Mouse (Mus musculus): ENCODE results near the gene Rnf151.

Gene Rnf151

DNA sequence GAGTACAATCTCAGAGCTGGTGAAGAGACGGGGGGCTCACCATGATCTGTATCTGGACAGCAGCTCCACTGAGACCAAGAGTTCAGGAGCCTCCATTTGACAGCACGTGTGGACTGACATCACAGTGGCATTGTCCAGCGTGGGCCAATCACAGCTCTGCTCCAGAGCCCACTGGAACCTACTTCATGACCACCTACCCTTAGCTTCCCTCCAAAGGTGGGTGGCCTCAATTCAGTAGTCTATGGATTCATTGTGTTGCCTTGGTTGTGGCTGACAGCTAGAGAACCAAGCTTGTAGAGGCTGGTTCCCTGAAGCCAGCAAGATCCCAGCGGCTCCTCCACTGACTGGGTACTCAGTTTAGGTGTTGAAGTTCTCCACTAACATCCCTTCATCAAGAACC lies at the start of gene Rnf151, which contains the start of gene Rps2:
Gene Rnf151 (minus strand): TSS at position 121 of the 400 bp plus-strand sequence.
Gene Rps2 (plus strand): TSS at position 174 of the 400 bp plus-strand sequence.
- no peak for DNase-seq

GRCm38 (mm10) chr17:24766266-24766875 lies 48.5 kb upstream of the Rnf151 start:
- no peak for DNase-seq

DNA sequence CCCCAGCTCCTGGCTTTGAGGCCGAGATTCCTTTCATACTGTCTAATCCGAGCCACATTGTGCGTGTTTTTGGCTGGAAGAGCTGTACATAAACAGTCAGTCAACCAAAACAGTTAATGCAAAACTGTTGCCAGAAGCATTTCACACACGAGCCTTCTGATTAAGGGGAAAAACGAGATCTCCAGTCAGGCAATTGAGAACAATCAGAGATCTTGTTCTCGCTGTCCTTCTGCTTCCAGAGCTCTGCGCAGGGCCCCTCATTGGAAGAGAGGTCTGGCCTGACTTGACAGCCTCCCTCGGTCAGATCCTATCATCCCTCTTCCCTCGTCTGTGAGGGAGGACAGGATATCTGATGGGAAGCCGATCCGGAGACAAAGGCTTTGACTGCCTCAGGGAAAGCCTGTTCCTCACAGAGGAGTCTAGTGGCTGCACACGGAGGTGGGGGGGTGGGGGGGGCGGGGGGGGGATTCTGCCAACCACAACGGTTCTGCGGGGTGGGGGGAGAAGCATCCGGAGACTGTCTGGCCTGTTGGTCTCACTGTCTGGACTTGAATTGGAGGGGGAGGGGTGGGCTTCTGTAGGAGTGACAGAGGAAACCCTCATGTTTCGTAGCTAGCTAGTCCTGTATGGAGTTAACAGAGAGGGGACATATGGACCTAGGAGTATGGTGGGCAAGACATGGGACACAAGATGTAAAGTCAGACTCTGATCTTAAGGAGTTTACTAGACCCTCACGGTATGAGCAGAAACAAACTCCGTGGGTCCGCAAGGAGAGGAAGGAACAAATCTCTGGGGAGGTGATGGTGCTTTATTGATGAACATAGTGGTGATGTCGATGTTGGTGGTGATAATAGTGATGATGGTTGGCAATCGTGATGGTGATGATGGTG lies 47.4 kb upstream of the Rnf151 start:
- no peak for DNase-seq

- DNase-seq, result peak; percentile 48
These were observed 43.3 kb upstream of the Rnf151 start for GRCm38 (mm10) chr17:24761121-24761520.

GRCm38 (mm10) chr17:24757394-24757793 lies 39.5 kb upstream of the Rnf151 start:
- no peak for DNase-seq

DNA sequence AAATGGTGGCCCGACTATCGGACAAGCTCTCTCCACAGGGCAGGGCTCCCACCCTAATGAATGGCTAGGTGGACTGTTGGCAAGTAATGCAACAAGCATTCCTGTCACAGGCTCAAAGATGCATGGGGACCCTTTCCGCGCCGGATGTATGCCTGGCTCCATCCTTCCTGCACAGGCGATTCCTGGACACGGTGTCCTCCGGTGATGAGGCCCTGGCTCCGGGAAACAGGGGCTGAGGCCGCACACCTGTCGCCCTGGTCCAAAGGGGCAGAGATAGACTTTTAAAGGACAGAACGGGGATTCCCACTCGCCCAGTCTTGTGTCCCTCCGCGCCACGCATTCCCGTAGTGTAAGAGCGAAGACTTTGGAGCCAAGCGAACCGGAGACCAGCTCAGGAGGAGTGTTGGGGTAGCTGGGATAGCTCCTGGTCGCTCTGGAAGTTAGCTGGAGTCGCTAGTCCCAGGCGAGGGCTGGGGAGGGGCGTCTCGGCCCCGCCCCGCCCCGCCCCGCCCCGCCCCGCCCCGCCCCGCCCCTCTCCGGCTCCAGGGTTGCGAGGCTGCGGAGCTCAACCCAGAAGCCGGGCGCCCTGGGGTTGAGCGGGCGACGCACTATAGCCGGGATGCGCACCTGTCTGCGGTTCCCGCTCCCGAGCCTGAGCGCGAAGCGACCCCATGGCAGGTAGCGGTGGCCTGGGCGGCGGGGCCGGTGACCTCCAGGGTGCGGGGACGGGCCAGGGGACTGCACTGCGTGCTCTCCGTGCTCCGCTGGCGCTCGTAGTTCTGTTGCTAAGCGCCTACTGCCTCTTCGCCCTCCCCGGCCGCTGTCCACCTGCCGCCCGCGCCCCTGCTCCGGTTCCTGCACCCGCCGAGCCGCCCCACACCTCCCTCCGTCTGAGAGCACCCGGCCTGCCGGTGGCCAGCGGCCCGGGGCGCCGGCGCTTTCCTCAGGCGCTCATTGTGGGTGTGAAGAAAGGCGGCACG lies 34.8 kb upstream of the Rnf151 start, which contains the start of gene Hs3st6:
Gene Hs3st6 (plus strand): TSS at position 574 of the 980 bp plus-strand sequence.
- DNase-seq, result peak; percentile 78

DNA sequence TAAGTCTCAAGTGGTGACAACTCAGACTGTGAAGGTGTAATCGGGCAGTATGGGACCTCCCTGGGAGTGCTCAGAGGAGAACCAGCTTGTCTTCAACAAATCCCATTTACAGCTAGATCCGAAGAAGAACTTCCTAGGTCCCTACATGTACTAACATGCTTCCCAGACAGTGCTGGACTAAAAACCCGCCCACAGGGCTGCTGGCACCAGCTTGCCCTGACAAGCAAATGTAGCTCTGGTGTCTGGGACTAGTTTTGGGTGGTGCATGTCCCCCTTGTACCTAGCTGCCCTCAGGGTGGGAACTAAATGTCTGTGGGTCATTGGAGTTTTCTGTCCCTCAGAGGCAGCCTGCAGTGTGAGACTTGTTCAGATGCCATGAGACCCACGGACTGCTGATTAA lies 33.7 kb upstream of the Rnf151 start:
- no peak for DNase-seq

GRCm38 (mm10) chr17:24746986-24747385 lies 29.1 kb upstream of the Rnf151 start:
- no peak for DNase-seq

GRCm38 (mm10) chr17:24745526-24746497 lies 27.9 kb upstream of the Rnf151 start:
- peak; percentile 91 for DNase-seq

DNA sequence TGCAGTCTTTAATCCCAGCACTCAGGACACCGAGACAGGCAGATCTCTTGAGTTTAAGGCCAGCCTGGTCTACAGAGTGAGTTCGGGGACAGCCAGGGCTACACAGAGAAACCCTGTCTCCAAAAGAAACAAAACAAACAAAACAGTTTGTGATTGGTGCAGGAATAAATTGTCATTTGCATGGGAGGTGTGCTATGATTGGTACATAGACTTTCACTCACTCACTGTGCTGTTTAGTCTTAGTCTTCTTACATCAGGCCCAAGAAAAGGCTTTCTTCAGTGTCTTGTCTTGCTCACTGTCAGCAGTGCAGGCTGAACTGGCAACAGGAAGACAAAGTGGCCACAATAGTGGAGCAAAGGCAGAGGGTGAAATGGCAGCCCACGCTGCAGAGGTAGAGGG lies 26.5 kb upstream of the Rnf151 start:
- DNase-seq, result no peak

DNA sequence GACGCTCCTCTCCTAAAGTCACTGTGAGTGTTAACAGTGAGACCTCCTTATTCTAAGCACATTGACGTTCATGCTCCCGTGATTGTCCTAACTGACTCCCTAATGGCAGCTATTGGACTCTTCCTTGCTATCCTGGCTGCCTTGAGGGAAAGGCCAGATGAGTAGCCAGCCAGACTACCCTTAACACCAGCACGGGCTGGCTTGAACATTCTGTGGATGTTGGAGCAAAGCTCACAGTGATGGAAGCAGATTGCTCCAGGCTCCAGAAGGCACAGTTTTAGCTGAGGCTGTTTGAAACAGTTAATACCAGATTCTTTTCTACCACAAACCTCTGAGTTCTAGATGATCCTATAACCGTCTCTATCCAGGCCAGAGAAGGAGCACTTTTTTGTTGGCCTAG lies 26.0 kb upstream of the Rnf151 start:
- DNase-seq, result no peak

GRCm38 (mm10) chr17:24742307-24742706 lies 24.4 kb upstream of the Rnf151 start:
- no peak for DNase-seq

DNA sequence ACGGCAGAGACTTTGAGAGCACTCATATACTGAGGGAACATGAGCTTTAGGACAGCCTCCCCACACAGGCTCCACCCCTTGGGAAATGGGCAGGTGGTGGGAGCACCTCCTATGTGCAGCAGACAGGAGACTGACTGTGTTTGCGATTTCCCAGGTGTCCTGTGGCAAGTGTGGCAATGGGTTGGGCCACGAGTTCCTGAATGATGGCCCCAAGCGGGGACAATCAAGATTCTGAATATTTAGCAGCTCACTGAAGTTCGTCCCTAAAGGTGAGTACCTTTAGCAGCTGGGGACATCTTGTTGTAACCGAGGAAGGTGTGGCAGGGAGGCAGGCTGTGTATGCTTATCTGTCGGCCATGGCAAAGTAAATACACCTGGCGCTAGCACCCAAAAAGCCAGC lies 22.1 kb upstream of the Rnf151 start:
- no peak for DNase-seq

DNA sequence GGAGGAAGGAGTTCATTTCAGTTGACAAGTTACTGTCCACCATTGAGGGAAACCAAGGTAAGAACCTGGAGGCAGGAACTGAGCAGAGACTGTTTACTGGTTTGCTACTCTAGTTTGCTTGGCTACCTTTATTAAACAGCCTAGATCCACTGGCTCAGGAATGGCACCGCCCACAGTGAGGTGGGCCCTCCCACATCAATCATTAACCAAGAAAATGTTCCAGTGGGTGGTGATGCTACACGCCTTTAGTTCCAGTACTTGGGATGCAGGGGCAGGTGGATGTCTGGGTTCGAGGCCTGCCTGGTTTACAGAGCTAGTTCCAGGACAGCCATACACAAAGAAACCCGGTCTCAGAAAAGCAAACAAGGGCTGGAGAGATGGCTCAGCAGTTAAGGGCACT lies 20.4 kb upstream of the Rnf151 start:
- no peak for DNase-seq

GRCm38 (mm10) chr17:24737135-24737810 lies 19.4 kb upstream of the Rnf151 start:
- DNase-seq, result no peak

DNA sequence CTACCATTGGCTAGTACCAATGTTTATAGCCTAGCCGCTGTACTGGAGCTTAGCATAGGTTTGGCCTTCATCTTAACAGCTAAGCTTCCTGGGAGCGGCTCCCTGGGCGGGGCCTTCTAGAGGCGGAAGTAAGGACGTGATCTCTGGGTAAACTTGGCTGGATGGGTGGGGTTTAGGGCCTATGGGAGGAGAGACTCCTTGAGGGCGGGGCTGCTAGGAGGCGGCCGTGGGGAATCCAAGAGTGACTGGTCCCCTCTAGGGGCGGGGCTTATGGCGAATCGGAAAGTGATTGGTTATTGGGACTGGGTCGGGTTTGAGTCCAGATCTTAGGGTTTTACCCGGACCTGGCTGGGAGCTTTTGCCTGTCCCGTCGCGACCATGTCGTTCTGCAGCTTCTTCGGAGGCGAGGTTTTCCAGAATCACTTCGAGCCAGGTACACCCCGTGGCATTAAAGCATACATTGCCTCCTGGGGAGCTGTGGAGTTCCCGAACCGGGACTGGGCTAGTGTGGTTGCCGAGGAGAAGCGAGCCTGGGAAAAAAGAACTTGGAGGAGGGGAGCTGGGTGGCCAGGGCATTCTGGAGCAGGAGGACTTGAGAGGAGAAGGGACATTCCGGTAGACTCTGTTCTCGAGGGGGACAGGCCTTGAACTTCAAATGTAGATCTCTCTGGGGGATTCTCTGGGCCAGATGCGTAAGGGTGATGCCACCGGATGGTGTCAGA lies 18.6 kb upstream of the Rnf151 start, which contains the start of gene Msrb1:
Gene Msrb1 (plus strand): TSS at position 313 of the 722 bp plus-strand sequence.
- peak; percentile 99 for DNase-seq

GRCm38 (mm10) chr17:24735446-24735845 lies 17.6 kb upstream of the Rnf151 start:
- no peak for DNase-seq

GRCm38 (mm10) chr17:24734513-24734912 lies 16.6 kb upstream of the Rnf151 start:
- no peak for DNase-seq

DNA sequence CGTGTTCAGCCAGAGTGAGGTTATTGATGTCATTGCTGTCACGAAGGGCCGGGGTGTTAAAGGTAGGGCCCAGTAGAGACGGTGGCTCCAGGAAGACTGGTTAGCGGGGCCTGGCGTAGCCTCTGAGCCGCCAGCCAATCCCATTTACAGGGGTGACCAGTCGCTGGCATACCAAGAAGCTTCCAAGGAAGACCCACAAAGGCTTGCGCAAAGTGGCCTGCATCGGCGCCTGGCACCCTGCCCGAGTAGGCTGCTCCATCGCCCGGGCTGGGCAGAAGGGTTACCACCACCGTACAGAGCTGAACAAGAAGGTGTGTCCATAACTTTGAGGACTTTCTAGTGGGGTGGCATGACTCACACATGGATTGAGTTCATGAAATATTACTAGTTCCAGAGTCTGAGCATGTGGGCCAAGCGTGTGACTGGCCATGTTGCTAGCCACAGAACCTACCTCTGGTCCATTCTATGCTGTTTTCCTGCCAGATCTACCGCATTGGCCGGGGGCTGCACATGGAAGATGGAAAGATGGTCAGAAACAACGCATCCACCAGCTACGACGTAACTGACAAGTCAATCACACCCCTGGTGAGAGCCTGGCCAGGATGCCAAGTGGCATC lies 15.7 kb upstream of the Rnf151 start:
- no peak for DNase-seq
